Mouse (Mus musculus) gastrocnemius, postnatal 14 days (tissue): ENCODE measurements around the gene Top1. TPM values are rescaled to one million over a fixed set of nuclear protein-coding genes. Genes with fewer than 3 reads are reported as not detected.

ENCODE experiments used
- DNase-seq: peaks from one replicate; pipeline ENCODE4 v3.0.0; 2021; ENCODE audit warnings: mixed read lengths
- intact Hi-C: fragments of 180-260 bp; cut with DNase I; formaldehyde crosslinking; loops from one replicate; pipeline ENCODE4 v1.15.1; 2025; ENCODE audit warnings: low total_unique reads
- total RNA-seq, 2 experiments: library from RNA; stranded (reverse); gene quantifications; 2 replicates each; pipeline ENCODE4 v1.2.3; 2021

Top1 gene
- total RNA-seq, 2 experiments from 2014 or later: 37.7 to 40.5 TPM

DNA sequence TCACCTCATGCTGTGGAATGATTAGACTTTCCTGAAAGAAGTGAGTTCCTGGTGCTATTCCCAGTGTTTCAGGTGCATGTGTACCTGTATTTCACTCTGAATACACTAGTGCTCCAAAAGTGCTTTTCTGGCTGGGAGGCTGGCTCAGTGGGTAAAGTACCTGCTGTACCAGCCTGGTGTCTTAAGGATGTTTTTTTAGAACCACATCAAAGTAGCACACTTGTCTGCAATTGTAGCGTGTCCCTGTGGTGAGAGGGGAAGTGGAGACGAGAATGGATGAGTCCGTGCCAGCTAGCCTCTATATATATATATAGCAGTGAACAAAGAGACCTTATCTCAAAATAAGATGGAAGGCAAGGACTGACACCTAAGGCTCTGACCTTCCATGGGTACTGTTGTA lies 55.9 kb downstream of the Top1 start:
- intact Hi-C loops: no loop called here
- DNase-seq: no peak

- intact Hi-C loops: no loop called here
Observed at GRCm38 (mm10) chr2:160702824-160703223, 57.1 kb downstream of the Top1 start.

DNA sequence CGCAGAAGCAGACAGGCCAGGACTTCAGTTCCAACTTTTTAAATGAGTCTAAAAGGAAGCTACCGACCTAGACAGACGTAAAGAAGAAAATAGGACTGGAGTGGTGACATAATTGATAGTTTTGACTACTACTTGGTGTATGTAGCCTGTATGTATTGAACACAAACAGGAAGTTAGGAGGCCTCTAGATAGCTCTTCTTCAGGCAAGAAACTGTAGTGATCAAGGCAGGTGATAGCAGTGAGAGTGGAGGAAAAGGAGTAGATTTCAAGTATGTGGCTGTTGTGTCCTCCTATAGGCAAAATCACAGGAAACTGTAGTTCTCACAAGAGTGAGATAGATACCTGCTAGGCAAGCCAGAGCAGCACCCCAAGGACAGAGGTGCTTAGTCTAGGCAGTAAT lies 62.0 kb downstream of the Top1 start:
- intact Hi-C loops: no loop called here

More at GRCm38 (mm10) chr2:160702824-160703223, 57.1 kb downstream of the Top1 start:
- DNase-seq: no peak

DNA sequence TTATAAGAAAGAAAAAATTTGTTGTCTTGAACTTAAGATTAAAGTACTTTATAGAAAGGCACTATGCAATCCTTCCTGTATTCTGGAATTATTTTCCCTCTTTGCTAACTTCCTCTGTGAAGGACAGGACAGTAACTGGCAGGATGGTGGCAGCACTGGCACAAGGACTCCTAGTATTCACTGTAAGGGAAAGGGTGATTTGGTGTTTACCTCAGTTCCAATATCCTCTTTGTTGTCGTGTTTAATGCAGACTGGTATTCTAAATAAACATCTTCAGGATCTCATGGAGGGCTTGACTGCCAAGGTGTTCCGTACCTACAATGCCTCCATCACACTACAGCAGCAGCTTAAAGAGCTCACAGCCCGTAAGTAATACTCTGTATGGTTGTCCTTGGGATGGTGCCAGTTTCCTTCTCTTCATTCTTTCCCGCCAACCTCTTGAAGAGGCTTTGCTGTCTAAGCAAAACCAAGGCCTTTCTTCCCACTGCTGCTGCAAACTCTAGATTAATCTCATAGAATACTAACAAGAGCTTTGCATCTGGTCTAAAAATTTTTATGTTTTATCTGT lies 69.9 kb downstream of the Top1 start:
- intact Hi-C loops: loop anchor here (5.0 kb wide), 1 partner anchor 172 kb away; no protein-coding TSS in a partner anchor
- DNase-seq: no peak

More for the DNA sequence above, 62.0 kb downstream of the Top1 start:
- no peak for DNase-seq

DNA sequence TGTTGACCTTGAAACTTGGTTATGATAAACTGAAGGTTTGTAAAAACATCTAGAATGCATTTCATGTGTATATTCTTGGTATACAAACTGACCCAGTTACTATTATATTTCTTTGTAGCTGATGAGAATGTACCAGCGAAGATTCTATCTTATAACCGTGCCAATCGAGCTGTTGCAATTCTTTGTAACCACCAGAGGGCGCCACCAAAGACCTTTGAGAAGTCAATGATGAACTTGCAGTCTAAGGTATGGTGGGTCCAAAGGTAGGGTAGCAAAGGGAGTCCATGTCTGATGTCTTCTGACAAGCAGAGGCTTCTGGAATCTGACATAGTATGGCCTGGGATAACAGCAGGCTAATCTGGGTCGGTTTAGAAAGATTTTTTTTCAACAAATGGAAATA lies 71.6 kb downstream of the Top1 start:
- intact Hi-C loops: loop anchor here (5.0 kb wide), 1 partner anchor 170 kb away; no protein-coding TSS in a partner anchor
- peak; percentile 42 for DNase-seq

GRCm38 (mm10) chr2:160718811-160719210 lies 73.1 kb downstream of the Top1 start:
- intact Hi-C loops: loop anchor here (5.0 kb wide), 1 partner anchor 168 kb away; no protein-coding TSS in a partner anchor
- DNase-seq: no peak

DNA sequence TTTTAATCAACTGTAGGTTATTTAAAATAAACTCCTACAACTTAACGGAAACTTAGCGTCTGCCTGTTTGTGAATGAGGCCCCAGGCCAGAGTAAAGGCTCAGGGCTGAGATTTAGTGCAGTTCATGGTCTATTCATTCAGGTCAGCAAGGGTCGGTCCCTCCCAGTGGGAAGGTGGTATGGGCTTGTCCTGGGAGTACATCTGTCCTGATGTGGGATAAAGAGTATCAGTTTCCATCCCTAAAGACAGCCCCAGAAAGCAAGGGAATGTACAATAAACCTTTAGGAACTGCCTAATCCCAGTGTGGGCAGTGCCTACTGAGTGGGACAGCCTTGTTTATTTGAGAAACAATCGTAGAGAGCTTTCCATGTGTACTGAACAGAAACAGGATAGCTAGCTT lies 77.0 kb downstream of the Top1 start:
- no peak for DNase-seq
- intact Hi-C loops: loop anchor here (10.0 kb wide), 1 partner anchor 118 kb away; no protein-coding TSS in a partner anchor

DNA sequence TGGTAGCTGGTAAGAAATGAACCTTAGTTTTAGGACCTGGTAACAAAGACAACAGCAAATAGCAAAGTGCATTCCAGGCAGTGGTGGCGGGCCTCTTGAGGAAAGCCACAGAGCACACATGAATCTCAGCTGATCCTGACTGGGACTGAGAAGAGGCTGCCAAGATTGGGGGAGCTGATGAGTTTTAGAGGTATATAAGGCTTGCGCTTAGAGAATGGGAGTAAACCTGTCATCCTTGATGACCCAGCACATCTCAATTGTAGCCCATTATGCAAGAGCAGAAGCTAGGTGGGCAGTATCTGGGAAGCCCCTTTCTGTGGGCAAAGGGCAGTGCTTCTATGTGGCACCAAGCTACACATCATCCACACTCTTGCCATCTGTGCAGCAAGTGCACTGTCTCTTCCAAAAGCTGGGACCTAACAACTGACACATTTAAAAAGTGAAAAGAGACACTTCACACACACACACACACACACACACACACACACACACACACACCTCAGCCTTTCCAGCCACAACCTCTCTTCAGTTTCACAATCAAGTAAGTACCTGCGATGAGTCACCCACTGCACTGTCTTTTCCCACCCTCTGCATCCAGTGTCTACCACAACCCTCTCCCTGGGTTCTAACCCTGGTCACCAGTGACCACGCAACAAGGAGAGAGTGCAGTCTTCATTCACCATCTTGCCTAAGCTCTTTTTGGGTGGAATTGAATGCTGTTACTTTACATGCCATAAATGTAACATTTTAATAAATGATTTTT lies 78.1 kb downstream of the Top1 start:
- no peak for DNase-seq
- intact Hi-C loops: loop anchor here (10.0 kb wide), 1 partner anchor 119 kb away; no protein-coding TSS in a partner anchor

- DNase-seq: no peak
- intact Hi-C loops: loop anchor here (10.0 kb wide), 1 partner anchor 120 kb away; no protein-coding TSS in a partner anchor
Observed at GRCm38 (mm10) chr2:160724536-160724935, 78.8 kb downstream of the Top1 start.

GRCm38 (mm10) chr2:160725877-160726864 lies 80.5 kb downstream of the Top1 start:
- intact Hi-C loops: loop anchor here (10.0 kb wide), 1 partner anchor 121 kb away; no protein-coding TSS in a partner anchor
- no peak for DNase-seq

DNA sequence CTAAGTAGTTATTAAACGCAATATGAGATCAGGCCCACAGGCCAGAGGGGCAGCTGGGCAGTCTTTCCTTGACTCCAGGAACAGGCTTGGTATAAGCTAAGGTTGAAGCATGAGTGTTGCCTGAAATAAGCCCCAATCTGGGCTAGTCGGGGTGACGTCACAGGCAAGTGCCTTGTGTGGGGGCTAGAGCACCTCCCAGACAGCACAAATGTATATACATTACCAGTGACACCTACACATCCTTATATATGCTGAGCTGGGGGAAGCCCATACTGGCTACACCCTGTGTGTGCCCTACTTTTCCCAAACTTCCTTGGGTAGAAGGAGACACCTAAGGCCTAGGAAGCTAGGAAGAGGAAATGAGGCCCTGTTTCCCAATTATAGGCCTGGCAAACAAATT lies 83.3 kb downstream of the Top1 start:
- intact Hi-C loops: loop anchor here (10.0 kb wide), 1 partner anchor 124 kb away; no protein-coding TSS in a partner anchor
- DNase-seq: no peak

DNA sequence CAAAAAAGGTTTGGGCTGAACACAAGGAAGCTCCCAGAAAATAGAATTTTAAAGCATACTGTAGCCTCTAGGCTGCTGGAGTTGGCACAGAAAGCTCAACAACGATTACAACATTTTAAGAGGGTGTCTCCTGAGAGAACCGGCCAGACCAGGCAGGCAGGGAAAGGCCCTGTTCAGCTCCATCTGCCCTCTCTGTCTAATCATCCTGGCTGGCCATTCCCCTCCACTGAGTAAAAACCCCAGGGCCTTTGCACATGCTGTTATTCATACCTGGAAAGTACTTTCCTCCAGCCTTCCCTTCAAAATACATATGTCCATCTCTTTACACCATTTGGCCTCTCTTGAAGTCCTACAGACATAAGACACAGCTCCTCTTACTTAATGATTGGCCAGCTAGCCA lies 83.7 kb downstream of the Top1 start:
- intact Hi-C loops: loop anchor here (10.0 kb wide), 1 partner anchor 125 kb away; no protein-coding TSS in a partner anchor
- no peak for DNase-seq

DNA sequence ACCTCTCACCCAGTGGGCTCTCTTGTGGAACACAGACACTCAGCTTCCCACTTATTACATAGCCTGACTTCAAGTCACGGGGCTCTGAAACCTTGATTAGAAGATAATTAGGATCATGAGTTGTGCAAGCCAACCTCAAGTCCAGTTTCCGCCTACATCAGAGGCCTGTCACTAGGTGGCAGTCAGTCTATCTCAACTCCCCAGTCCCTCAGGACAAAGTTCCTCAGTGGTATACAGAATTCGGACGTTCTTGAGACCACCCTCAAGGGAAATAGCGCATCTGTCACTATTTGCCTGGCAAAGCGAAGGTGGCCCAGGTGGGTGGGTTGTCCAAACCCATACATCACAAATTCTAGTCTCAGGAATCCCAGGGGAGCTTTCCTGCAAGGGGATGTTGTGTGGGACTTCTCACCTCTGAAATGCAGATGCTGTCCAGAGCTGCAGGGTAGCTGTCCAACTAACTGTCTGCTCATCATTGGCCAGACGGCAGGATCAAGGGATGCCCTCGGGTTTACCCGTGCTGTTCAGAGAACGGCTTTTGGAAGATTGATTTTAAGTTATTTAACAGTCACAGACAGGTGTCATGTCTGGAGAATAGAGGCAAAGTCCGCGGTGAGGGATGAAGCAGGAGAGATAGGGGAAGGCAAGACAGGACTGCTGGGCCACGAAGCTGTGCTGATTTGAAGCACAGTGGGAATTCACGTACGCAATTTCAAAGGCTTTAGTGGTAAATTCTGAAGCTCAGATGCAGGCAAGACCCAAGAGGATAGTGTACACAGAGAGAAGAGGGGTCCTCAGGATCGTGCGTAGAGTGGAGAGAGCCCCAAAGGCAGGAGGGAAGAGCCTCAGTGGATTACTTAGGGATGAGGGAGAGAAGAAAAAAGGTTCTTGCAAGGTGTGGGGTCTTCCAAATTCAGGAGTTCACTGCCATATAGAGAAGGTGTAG lies 84.4 kb downstream of the Top1 start:
- no peak for DNase-seq
- intact Hi-C loops: loop anchor here (10.0 kb wide), 1 partner anchor 125 kb away; no protein-coding TSS in a partner anchor

- no peak for DNase-seq
- intact Hi-C loops: no loop called here
Observed at GRCm38 (mm10) chr2:160730797-160731116, 85.1 kb downstream of the Top1 start.

DNA sequence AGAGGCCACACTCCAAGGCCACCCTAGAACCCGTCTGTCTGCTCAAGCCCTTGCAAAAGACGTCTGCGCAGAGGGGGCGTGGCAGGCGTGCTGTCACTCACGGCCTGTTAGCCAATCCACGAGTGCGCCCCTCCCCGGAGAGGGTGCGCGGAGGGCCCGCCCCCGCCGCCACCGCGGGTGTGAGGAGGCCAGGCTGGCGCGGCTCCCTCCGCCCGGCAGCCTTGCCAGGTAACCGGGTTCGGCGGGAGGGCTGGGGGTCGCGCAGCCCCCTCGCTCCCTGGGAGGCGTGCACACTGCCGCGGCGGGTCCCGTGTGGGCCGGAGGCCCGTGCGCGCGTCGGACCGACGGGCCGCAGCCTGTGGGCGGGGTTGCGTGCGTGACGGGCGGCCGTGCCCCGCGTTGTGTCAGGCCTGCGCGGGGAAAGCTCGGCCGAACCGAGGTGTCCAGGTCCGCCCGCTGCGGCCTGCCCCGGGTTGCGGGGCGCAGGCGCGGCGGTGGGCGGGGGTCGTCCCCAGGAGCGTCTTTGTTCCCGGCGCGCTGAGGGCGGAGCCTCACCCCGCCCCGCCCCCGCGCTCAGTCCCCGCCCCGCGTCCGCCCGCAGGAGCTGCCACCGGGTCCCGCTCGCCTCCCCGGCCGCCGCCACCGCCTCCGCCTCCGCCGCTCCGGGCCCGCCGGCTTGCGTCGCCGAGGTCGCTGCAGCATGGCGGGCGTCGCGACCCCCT lies 85.6 kb downstream of the Top1 start, which contains the start of gene Plcg1:
Gene Plcg1 (plus strand): TSS at position 184 of the 722 bp plus-strand sequence.
- intact Hi-C loops: no loop called here
- peak; percentile 95 for DNase-seq

GRCm38 (mm10) chr2:160731839-160732261 lies 86.2 kb downstream of the Top1 start:
- intact Hi-C loops: no loop called here
- DNase-seq: peak; percentile 75

DNA sequence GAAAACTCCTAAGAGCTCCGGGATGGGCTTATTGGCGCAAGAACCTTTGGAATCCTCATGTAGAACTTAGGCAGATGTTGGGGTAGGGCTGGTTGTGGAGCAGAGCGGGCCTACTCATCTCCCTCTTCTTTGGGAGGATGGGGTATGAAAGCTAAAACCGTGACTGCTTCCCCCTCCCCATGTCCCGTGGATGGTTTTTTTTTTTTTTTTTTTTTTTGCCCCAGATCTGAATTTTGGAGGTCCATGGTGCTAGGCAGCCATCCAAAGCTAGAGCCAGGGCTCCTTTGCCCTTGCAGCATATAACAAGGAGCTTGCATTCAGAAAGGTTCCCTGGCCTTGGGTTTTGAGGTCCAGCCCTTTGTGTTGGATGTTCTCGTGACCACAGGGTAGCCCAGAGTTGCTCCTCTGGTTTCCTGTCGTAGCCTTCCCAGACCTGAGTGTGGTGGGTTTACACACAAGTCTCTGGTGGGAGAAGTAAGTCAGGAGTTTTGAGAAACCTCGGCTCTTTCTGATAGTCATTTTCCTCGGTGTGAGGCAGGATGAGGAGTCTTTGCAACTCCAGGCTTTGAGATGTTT lies 86.8 kb downstream of the Top1 start:
- intact Hi-C loops: no loop called here
- DNase-seq: no peak
